Mouse (Mus musculus): ENCODE data around the gene Ccser1.

GRCm38 (mm10) chr6:62160320-62160719 lies 980.2 kb downstream of the Ccser1 start:
- no peak for TF ChIP-seq POLR2A (IDR thresholded peaks at IDR 0.05; ENCODE audit: borderline replicate concordance, low read depth, low read length)
- TF ChIP-seq CTCF (IDR thresholded peaks at IDR 0.05; ENCODE audit: low read depth, low read length) = no peak

Data from bone marrow macrophage, adult 2 months (primary cell).